Mouse (Mus musculus) limb, embryonic 14.5 days (tissue): Measurements from ENCODE around the gene Gm21903. TPM values are rescaled to one million over a fixed set of nuclear protein-coding genes. Genes with fewer than 3 reads are reported as not detected.
"Not testable (repeated sequence)": the region's sequence is repeated elsewhere in the genome, so short reads cannot be mapped to it uniquely, and the experiment has no call there.

Experiments
- ATAC-seq: fragments of 200-750 bp; cut with Nextera tagmentation; 2 replicates; pipeline ENCODE4 v1.8.0; 2017; ENCODE audit warnings: low read depth, moderate number of reproducible peaks, moderate TSS enrichment; ENCODE audit not compliant: low FRiP score
- DNase-seq: peaks from one replicate; pipeline ENCODE4 v3.0.0-alpha.2; 2015; ENCODE audit warnings: low spot score
- H3K27ac ChIP-seq: fragments of 300-500 bp; sonication (generic); replicated peaks from 2 replicates; pipeline ENCODE4 v1.5.1; 2014; ENCODE audit warnings: low read depth, mild to moderate bottlenecking, low read length, moderate library complexity, mixed read lengths
- H3K27me3 ChIP-seq: fragments of 300-500 bp; sonication (generic); 2 replicates; pipeline ENCODE4 v1.6.1; 2014; ENCODE audit warnings: low read length, mixed read lengths; ENCODE audit not compliant: control insufficient read depth, insufficient read depth
- H3K36me3 ChIP-seq: fragments of 300-500 bp; sonication (generic); 2 replicates; pipeline ENCODE4 v1.6.1; 2014; ENCODE audit warnings: mild to moderate bottlenecking, low read length, moderate library complexity, mixed read lengths; ENCODE audit not compliant: control insufficient read depth, insufficient read depth
- H3K4me1 ChIP-seq: fragments of 300-500 bp; sonication (generic); 2 replicates; pipeline ENCODE4 v1.6.1; 2014; ENCODE audit warnings: antibody characterized with exemption, low read length, mixed read lengths; ENCODE audit not compliant: control insufficient read depth, insufficient read depth
- H3K4me2 ChIP-seq: fragments of 300-500 bp; sonication (generic); replicated peaks from 2 replicates; pipeline ENCODE4 v1.6.1; 2014; ENCODE audit warnings: low read depth, mild to moderate bottlenecking, low read length, moderate library complexity; ENCODE audit not compliant: severe bottlenecking
- H3K4me3 ChIP-seq: fragments of 300-500 bp; sonication (generic); replicated peaks from 2 replicates; pipeline ENCODE4 v1.5.1; 2014; ENCODE audit warnings: low read length
- H3K9ac ChIP-seq: fragments of 300-500 bp; sonication (generic); 2 replicates; pipeline ENCODE4 v1.6.1; 2014; ENCODE audit warnings: mild to moderate bottlenecking, low read depth, low read length, moderate library complexity; ENCODE audit not compliant: severe bottlenecking
- H3K9me3 ChIP-seq: fragments of 300-500 bp; sonication (generic); 2 replicates; pipeline ENCODE4 v1.6.1; 2016; ENCODE audit warnings: low read length; ENCODE audit not compliant: control insufficient read depth
- POLR2A ChIP-seq: fragments of 200-500 bp; IDR thresholded peaks from 2 replicates; pipeline ENCODE4 v1.8.0; 2012; ENCODE audit warnings: inconsistent platforms, mild to moderate bottlenecking, moderate library complexity, borderline replicate concordance; ENCODE audit not compliant: insufficient read depth, insufficient read length; ENCODE audit errors: extremely low read depth
- WGBS: fragments of 180-500 bp; shearing (Covaris S2); extraction: QIAGEN DNeasy Blood & Tissue Kit; methylation state at CpG from one replicate; pipeline ENCODE4 v1.1.7; 2014; 5-methylcytosine and 5-hydroxymethylcytosine counted together
- polyA plus RNA-seq, 2 experiments: library from polyadenylated mRNA; depleted of rRNA in 1 of 2; stranded (reverse) in 1 of 2; unstranded in 1 of 2; fragments of >200 nt; fragmentation: Nextera tagmentation in 1 of 2; extraction: Ambion mirVana in 1 of 2; gene quantifications; 2 replicates each; pipeline versions ENCODE4 v1.2.1 to v1.2.3; 2012 to 2014

The Gm21903 gene
- polyA plus RNA-seq (2012; rRNA removed), result not detected in 2 replicates
- polyA plus RNA-seq (2014; fragmentation: Nextera tagmentation; extraction: Ambion mirVana), result not detected in 2 replicates

GRCm38 (mm10) chr17:39043241-39043640, at the start of gene Gm21903:
TSS of gene Gm21903 (minus strand) at chr17:39043341.
- Histone ChIP-seq H3K9ac (no peak within 1 kb of the TSS), H3K27ac (no peak within 1 kb of the TSS), H3K36me3 (no peaks in the 10 kb centered on the region), H3K4me3 (no peak within 1 kb of the TSS), H3K4me1 (no peaks in the 10 kb centered on the region), H3K4me2 (no peak within 1 kb of the TSS), H3K27me3 (no peaks in the 10 kb centered on the region), H3K9me3 (no peaks in the 10 kb centered on the region; the same call in 1 of the 2 replicates)
- DNase-seq, result no peak
- ATAC-seq, result no peak
- no peak for TF ChIP-seq POLR2A

GRCm38 (mm10) chr17:39076937-39077336, 33.8 kb upstream of the Gm21903 start, which contains the start of gene Esp23:
TSS of gene Esp23 (minus strand) at chr17:39077037.
- Histone ChIP-seq H3K36me3 (no peaks in the 10 kb centered on the region), H3K4me2 (no peak within 1 kb of the TSS), H3K27ac (no peak within 1 kb of the TSS), H3K27me3 (no peaks in the 10 kb centered on the region), H3K4me3 (no peak within 1 kb of the TSS), H3K9ac (no peak within 1 kb of the TSS), H3K4me1 (no peaks in the 10 kb centered on the region), H3K9me3 (no peaks in the 10 kb centered on the region; the same call in 1 of the 2 replicates)
- WGBS, result 47% methylated on average over 1 of the region's 1 CpGs
- no peak for TF ChIP-seq POLR2A
- ATAC-seq, result no peak
- no peak for DNase-seq

- no peaks in the 10 kb centered on the region for H3K27me3 ChIP-seq
- peaks cover 9% of the 10 kb centered on the region for H3K9me3 ChIP-seq
- H3K27ac ChIP-seq, result no peak overlapping the region
- no peak overlapping the region for H3K9ac ChIP-seq
- ATAC-seq, result no peak
- DNase-seq, result no peak
- H3K4me2 ChIP-seq, result no peak overlapping the region
- no peak for TF ChIP-seq POLR2A
- H3K4me3 ChIP-seq, result no peak overlapping the region
- H3K36me3 ChIP-seq, result no peaks in the 10 kb centered on the region
- no peaks in the 10 kb centered on the region for H3K4me1 ChIP-seq
These were observed 20.5 kb upstream of the Gm21903 start for GRCm38 (mm10) chr17:39063641-39064040.

GRCm38 (mm10) chr17:39036395-39036794, 6.7 kb downstream of the Gm21903 start, which contains the start of gene Esp24:
TSS of gene Esp24 (plus strand) at chr17:39036695.
- WGBS, result 89% methylated on average over 3 of the region's 3 CpGs
- H3K4me3 ChIP-seq, DNase-seq, H3K27me3 ChIP-seq, H3K4me2 ChIP-seq, H3K9ac ChIP-seq, H3K9me3 ChIP-seq, H3K36me3 ChIP-seq, H3K27ac ChIP-seq, ATAC-seq, H3K4me1 ChIP-seq: not testable (repeated sequence)

GRCm38 (mm10) chr17:39017184-39017583, 26.0 kb downstream of the Gm21903 start:
- no peaks in the 10 kb centered on the region for H3K4me1 ChIP-seq
- 73% methylated on average over 14 of the region's 14 CpGs for WGBS
- no peak overlapping the region for H3K4me3 ChIP-seq
- no peak overlapping the region for H3K27ac ChIP-seq
- no peak for ATAC-seq
- no peaks in the 10 kb centered on the region for H3K36me3 ChIP-seq
- no peaks in the 10 kb centered on the region; the same call in 1 of the 2 replicates for H3K9me3 ChIP-seq
- no peak for TF ChIP-seq POLR2A
- no peak overlapping the region for H3K4me2 ChIP-seq
- no peaks in the 10 kb centered on the region for H3K27me3 ChIP-seq
- no peak for DNase-seq
- H3K9ac ChIP-seq, result no peak overlapping the region
